Comparison of ENCODE assay signal across 8 mouse cellular contexts in the genomic region with DNA sequence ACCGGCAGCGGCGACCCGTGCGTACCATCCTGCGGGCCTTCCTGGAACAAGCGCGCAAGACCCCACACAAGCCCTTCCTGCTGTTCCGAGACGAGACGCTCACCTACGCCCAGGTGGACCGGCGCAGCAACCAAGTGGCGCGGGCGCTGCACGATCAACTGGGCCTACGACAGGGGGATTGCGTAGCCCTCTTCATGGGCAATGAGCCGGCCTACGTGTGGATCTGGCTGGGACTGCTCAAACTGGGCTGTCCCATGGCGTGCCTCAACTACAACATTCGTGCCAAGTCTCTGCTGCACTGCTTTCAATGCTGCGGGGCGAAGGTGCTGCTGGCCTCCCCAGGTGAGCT. TPM values are rescaled to one million over a fixed set of nuclear protein-coding genes. Genes with fewer than 3 reads are reported as not detected.
DNase-seq lines count a peak whose midpoint lies in the region; ATAC-seq and TF ChIP-seq lines count a peak whose summit lies in the region.

No protein-coding gene starts in this region.

- no peaks in the 10 kb centered on the region for H3K36me3 ChIP-seq in heart, embryonic 15.5 days
- no peaks in the 10 kb centered on the region for H3K36me3 ChIP-seq in forebrain, postnatal 0 days (ENCODE audit: insufficient read depth)
- no peaks in the 10 kb centered on the region for H3K36me3 ChIP-seq in midbrain, embryonic 11.5 days (ENCODE audit: control insufficient read depth, insufficient read depth, low read length)

- whole genome bisulfite sequencing in heart, embryonic 15.5 days: 3% methylated on average over 26 of the region's 26 CpGs
- WGBS in forebrain, postnatal 0 days: 2% methylated on average over 26 of the region's 26 CpGs
- under 1% methylated on average over 26 of the region's 26 CpGs for WGBS in midbrain, embryonic 11.5 days

- intact Hi-C loops in gastrocnemius, postnatal 14 days (cut with DNase I; ENCODE audit: low total_unique reads): no loop called here

- DNase-seq in heart, adult 11 months: no peak
- DNase-seq in WW6 (ENCODE audit: low read depth, low spot score): peak; percentile 48
- peak; percentile 39 for DNase-seq in forebrain, postnatal 0 days
- no peak for DNase-seq in midbrain, embryonic 11.5 days (ENCODE audit: low spot score, missing footprints)
- DNase-seq in frontal cortex, postnatal 36 days (ENCODE audit: low spot score in 2 of 2): no peak
- DNase-seq in right cerebral cortex, postnatal 25 days: no peak
- DNase-seq in gastrocnemius, postnatal 14 days: no peak

- H3K4me2 ChIP-seq in heart, embryonic 15.5 days: peak overlapping the region; percentile 98
- H3K4me2 ChIP-seq in forebrain, postnatal 0 days (ENCODE audit: low read depth): peak overlapping the region; percentile 98
- peak overlapping the region; percentile 99 for H3K4me2 ChIP-seq in midbrain, embryonic 11.5 days

- H3K27me3 ChIP-seq in heart, embryonic 15.5 days: peaks cover 62% of the 10 kb centered on the region
- H3K27me3 ChIP-seq in forebrain, postnatal 0 days (ENCODE audit: insufficient read depth, low read length): peaks cover 23% of the 10 kb centered on the region
- peaks cover 27% of the 10 kb centered on the region for H3K27me3 ChIP-seq in midbrain, embryonic 11.5 days (ENCODE audit: control insufficient read depth, insufficient read depth, low read length)

- peak overlapping the region; percentile 56 for H3K9ac ChIP-seq in heart, embryonic 15.5 days
- peak overlapping the region; percentile 64 for H3K9ac ChIP-seq in forebrain, postnatal 0 days
- H3K9ac ChIP-seq in midbrain, embryonic 11.5 days (ENCODE audit: low read length): peak overlapping the region; percentile 68

- TF ChIP-seq CTCF in forebrain, postnatal 0 days (IDR thresholded peaks at IDR 0.05; ENCODE audit: low read depth): no peak

- no peaks in the 10 kb centered on the region for H3K9me3 ChIP-seq in heart, embryonic 15.5 days (replicated peaks)
- no peaks in the 10 kb centered on the region for H3K9me3 ChIP-seq in forebrain, postnatal 0 days (ENCODE audit: low read length)
- no peaks in the 10 kb centered on the region for H3K9me3 ChIP-seq in midbrain, embryonic 11.5 days (ENCODE audit: control insufficient read depth, low read length)

- no peak overlapping the region for H3K27ac ChIP-seq in heart, embryonic 15.5 days
- no peak overlapping the region for H3K27ac ChIP-seq in forebrain, postnatal 0 days (ENCODE audit: low read depth, low read length)
- no peak overlapping the region for H3K27ac ChIP-seq in midbrain, embryonic 11.5 days (ENCODE audit: low read depth, low read length)

- no peak for ATAC-seq in heart, embryonic 15.5 days (replicated peaks; ENCODE audit: insufficient number of reproducible peaks, insufficient read depth, low FRiP score, low read depth)
- peak; percentile 72 for ATAC-seq in forebrain, postnatal 0 days
- ATAC-seq in midbrain, embryonic 11.5 days (ENCODE audit: low FRiP score): peak; percentile 66; the same call in 1 of the 2 replicates

- H3K4me3 ChIP-seq in heart, embryonic 15.5 days: peak overlapping the region; percentile 59
- H3K4me3 ChIP-seq in forebrain, postnatal 0 days (ENCODE audit: low read depth, low read length): peak overlapping the region; percentile 61
- H3K4me3 ChIP-seq in midbrain, embryonic 11.5 days (ENCODE audit: low read depth, low read length): peak overlapping the region; percentile 60

- H3K4me1 ChIP-seq in heart, embryonic 15.5 days (replicated peaks): peaks cover 13% of the 10 kb centered on the region
- H3K4me1 ChIP-seq in forebrain, postnatal 0 days (ENCODE audit: insufficient read depth): 0 out of 2 replicates have a peak, but pooled peaks cover 3% of the 10 kb centered on the region
- H3K4me1 ChIP-seq in midbrain, embryonic 11.5 days (ENCODE audit: control insufficient read depth, insufficient read depth, low read length): peaks cover 6% of the 10 kb centered on the region; the same call in 1 of the 2 replicates

RNA-seq across cellular contexts. Expression of a gene that starts 1.1 kb away (rescaled TPM):
- 0.24 and 1.1 TPM in 2 replicates for polyA plus RNA-seq in heart, embryonic 15.5 days (2015; fragmentation: Nextera tagmentation; extraction: Ambion mirVana)
- total RNA-seq in forebrain, postnatal 0 days (2014; rRNA removed): 4.4 and 6.9 TPM in 2 replicates
- polyA plus RNA-seq in forebrain, postnatal 0 days (2015; fragmentation: Nextera tagmentation; extraction: Ambion mirVana): 3.6 and 5.9 TPM in 2 replicates
- polyA plus RNA-seq in midbrain, embryonic 11.5 days (2014; fragmentation: Nextera tagmentation; extraction: Ambion mirVana): 3.3 and 3.8 TPM in 2 replicates
- total RNA-seq in gastrocnemius, postnatal 14 days (2021): under 1 TPM in 1 of 2 experiments, not detected in 1; 0.21 TPM

RNA-seq across cellular contexts. Expression of a gene that starts 52.8 kb away (rescaled TPM):
- 0.34 and 3.0 TPM in 2 replicates for polyA plus RNA-seq in heart, embryonic 15.5 days (2015; fragmentation: Nextera tagmentation; extraction: Ambion mirVana)
- 0.08 TPM in 1 of 2 replicates, not detected in the other for total RNA-seq in forebrain, postnatal 0 days (2014; rRNA removed)
- polyA plus RNA-seq in forebrain, postnatal 0 days (2015; fragmentation: Nextera tagmentation; extraction: Ambion mirVana): 0.03 and 0.11 TPM in 2 replicates
- polyA plus RNA-seq in midbrain, embryonic 11.5 days (2014; fragmentation: Nextera tagmentation; extraction: Ambion mirVana): 0.07 TPM in 1 of 2 replicates, not detected in the other
- total RNA-seq in gastrocnemius, postnatal 14 days (2021): under 1 TPM; 0.27 to 0.31 TPM

Comparison
In these comparisons a context has a peak if more than half of its experiments do, and no peak if none do; other contexts are left out.
1. DNase-seq: peak in WW6 (single experiment) and forebrain, postnatal 0 days (single experiment); none in heart, adult 11 months (single experiment), midbrain, embryonic 11.5 days (single experiment), frontal cortex, postnatal 36 days (0 of 2), right cerebral cortex, postnatal 25 days (single experiment) and gastrocnemius, postnatal 14 days (single experiment).
2. Peak in every context shown above with its lines, with median percentiles within 50 percentile points of each other: H3K4me2 ChIP-seq, H3K4me3 ChIP-seq and H3K9ac ChIP-seq.